Mouse (Mus musculus) heart, postnatal 25 days (tissue): ENCODE results near the gene C87436. TPM values are rescaled to one million over a fixed set of nuclear protein-coding genes. Genes with fewer than 3 reads are reported as not detected.

Experiments
- DNase-seq: peaks from one replicate; pipeline ENCODE4 v3.0.0; 2022; ENCODE audit warnings: low spot score
- intact Hi-C: fragments of 180-260 bp; cut with DNase I; formaldehyde crosslinking; loops from one replicate; pipeline ENCODE4 v1.15.1; 2025
- total RNA-seq, 2 experiments: library from RNA; stranded (reverse); gene quantifications; 2 replicates each; pipeline ENCODE4 v1.2.3; 2021

C87436 gene
- total RNA-seq, 2 experiments from 2014 or later: 9.1 to 12.4 TPM

DNA sequence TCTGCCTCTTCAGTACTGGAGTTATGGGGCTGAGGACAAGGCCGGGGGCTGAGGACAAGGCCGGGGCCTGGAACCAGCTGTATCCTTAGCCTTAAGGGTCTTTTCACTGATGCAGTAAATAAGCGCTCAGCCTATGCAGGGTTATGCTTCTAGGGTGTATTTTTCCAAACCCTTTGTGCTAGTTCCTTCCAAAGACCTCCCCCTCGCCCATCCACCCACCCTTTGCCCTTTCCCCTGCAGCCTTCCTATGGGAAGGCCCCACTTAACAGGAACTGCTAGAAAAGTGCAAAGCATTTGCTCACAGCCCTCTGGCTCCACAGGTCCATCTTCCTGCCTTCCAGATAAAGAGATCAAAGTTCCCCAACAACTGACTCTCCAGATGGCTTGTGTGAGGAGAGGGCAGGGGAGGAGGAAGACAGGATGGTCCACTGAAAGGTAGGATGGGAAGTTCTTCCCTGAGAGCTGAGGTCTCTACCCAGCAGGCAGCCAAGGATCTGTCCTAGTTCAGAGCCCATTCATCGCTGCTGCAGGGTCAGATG lies 61.5 kb downstream of the C87436 start:
- intact Hi-C loops: no loop called here

DNA sequence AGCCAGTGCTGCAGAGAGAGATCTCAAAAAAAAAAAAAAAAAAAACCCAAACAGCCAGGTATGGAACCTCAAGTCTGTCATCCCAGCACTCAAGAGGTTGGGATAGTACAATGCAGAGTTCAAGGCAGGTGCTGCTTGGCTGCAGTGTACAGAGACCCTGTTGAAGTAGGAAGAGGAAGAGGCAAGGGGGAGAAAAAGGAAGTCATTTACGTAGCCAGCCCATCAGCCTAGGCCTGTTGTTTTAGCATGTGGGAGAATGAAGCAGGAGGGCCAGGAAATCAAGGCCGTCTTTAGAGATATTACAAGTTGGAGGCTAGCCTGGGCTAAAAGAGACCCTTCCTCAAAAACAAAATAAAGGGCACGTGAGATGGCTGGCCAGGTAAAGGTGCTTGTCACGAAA lies 65.3 kb downstream of the C87436 start:
- intact Hi-C loops: no loop called here
- no peak for DNase-seq

More for the DNA sequence above, 61.5 kb downstream of the C87436 start:
- no peak for DNase-seq

- intact Hi-C loops: no loop called here
- no peak for DNase-seq
Measured at GRCm38 (mm10) chr6:86505671-86506070, 67.5 kb downstream of the C87436 start.

- intact Hi-C loops: no loop called here
- DNase-seq: no peak
Measured at GRCm38 (mm10) chr6:86506309-86506708, 68.1 kb downstream of the C87436 start.

GRCm38 (mm10) chr6:86507116-86507515 lies 68.9 kb downstream of the C87436 start:
- intact Hi-C loops: no loop called here
- no peak for DNase-seq

- intact Hi-C loops: no loop called here
- DNase-seq: no peak
Measured at GRCm38 (mm10) chr6:86508736-86509135, 70.6 kb downstream of the C87436 start.

- no peak for DNase-seq
- intact Hi-C loops: no loop called here
Measured at GRCm38 (mm10) chr6:86509194-86509865, 71.2 kb downstream of the C87436 start.

- intact Hi-C loops: no loop called here
- no peak for DNase-seq
Measured at GRCm38 (mm10) chr6:86509866-86510200, 71.7 kb downstream of the C87436 start.

GRCm38 (mm10) chr6:86510979-86511378 lies 72.8 kb downstream of the C87436 start:
- DNase-seq: no peak
- intact Hi-C loops: no loop called here

GRCm38 (mm10) chr6:86513296-86513695 lies 75.1 kb downstream of the C87436 start:
- no peak for DNase-seq
- intact Hi-C loops: no loop called here

GRCm38 (mm10) chr6:86516021-86516420 lies 77.8 kb downstream of the C87436 start:
- DNase-seq: no peak
- intact Hi-C loops: no loop called here

- intact Hi-C loops: no loop called here
Measured at GRCm38 (mm10) chr6:86519767-86520345, 81.7 kb downstream of the C87436 start.

GRCm38 (mm10) chr6:86522001-86522911 lies 84.1 kb downstream of the C87436 start:
- no peak for DNase-seq
- intact Hi-C loops: no loop called here

More at GRCm38 (mm10) chr6:86519767-86520345, 81.7 kb downstream of the C87436 start:
- DNase-seq: no peak

Other genes starting within 250 kb of the C87436 start
- 1 to 10 TPM; 1.6 to 1.7 TPM for gene Tgfa, start 243.2 kb upstream of the C87436 start, total RNA-seq
- gene Fam136a, start 72.7 kb upstream of the C87436 start, total RNA-seq: 10 to 100 TPM; 25.2 to 29.7 TPM
- gene Snrpg, start 67.1 kb upstream of the C87436 start, total RNA-seq: 10 to 100 TPM; 45.9 to 49.7 TPM
- gene Pcyox1, start 41.2 kb upstream of the C87436 start, total RNA-seq: 10 to 100 TPM; 62.1 to 72.9 TPM
- gene Tia1, start 34.2 kb upstream of the C87436 start, total RNA-seq: 10 to 100 TPM; 26.6 to 27.1 TPM
- gene Gm44790, start 11.7 kb upstream of the C87436 start, total RNA-seq: under 1 TPM in 1 of 2 experiments, not detected in 1; 0.36 TPM
- gene Pcbp1, start 87.9 kb downstream of the C87436 start, total RNA-seq: 100 to 1,000 TPM; 153 to 166 TPM
- gene Asprv1, start 189.8 kb downstream of the C87436 start, total RNA-seq: under 1 TPM in 1 of 2 experiments, not detected in 1; 0.16 TPM
- 1 to 10 TPM; 7.5 to 9.1 TPM for gene Mxd1, start 230.8 kb downstream of the C87436 start, total RNA-seq
- 10 to 100 TPM; 45.6 to 50.7 TPM for gene Snrnp27, start 246.1 kb downstream of the C87436 start, total RNA-seq